Mouse (Mus musculus): ENCODE measurements around the gene Sema4f.

Sema4f gene

GRCm38 (mm10) chr6:82939167-82939912, at the start of gene Sema4f:
Gene Sema4f (minus strand): TSS chr6:82939769.
- peak; percentile 73 to 81 for DNase-seq

DNA sequence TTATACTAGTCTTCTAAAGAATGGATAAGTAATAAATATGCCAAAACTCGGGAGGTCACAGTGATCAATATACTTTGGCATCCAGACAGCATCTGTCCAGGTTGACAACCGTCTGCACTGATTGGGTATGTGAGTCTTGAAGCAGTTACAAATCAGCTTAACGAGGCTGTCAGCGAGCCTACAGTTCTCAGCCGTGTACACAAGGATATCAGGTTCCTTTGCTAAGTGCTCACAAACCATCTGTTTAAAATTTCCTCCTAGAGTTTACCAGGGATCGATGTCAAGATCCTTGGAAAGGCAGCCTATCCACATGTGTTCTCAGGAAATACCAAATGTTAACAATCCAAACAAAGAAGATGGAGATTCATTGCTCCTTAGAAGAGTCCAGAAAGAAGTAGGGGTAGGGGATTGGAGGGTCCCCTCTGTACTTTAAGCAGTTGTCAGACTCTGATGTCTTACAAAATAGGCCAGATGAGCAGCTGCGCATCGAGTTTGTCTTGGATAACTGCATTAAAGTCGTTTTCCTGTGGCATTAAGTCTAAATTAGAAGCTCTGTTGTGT, 47.9 kb upstream of the Sema4f start:
- no peak for DNase-seq

- peak; percentile 52 to 70 for DNase-seq
Measured at GRCm38 (mm10) chr6:82971031-82971430, 31.5 kb upstream of the Sema4f start.

GRCm38 (mm10) chr6:82969249-82970084, 29.9 kb upstream of the Sema4f start:
- no peak for DNase-seq

DNA sequence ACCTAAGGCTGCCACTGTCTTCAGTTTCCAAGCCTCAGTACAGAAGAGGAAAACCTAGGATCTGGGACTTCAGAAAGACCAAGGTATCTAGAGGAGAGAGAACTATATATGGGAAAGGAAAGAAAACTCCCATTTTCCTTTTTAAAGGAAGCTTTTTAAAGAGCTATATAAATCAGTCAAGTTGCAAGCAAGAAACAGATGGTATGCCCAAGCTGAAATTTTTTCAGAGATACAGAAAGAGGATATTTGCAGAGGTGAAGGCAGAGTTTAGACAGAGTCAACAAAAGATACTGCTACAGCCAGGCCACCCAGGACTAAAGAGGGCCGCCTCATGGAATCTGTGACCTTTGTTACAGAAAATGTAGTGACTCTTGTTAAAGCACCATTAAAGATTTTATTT, 22.1 kb upstream of the Sema4f start:
- DNase-seq: no peak

DNA sequence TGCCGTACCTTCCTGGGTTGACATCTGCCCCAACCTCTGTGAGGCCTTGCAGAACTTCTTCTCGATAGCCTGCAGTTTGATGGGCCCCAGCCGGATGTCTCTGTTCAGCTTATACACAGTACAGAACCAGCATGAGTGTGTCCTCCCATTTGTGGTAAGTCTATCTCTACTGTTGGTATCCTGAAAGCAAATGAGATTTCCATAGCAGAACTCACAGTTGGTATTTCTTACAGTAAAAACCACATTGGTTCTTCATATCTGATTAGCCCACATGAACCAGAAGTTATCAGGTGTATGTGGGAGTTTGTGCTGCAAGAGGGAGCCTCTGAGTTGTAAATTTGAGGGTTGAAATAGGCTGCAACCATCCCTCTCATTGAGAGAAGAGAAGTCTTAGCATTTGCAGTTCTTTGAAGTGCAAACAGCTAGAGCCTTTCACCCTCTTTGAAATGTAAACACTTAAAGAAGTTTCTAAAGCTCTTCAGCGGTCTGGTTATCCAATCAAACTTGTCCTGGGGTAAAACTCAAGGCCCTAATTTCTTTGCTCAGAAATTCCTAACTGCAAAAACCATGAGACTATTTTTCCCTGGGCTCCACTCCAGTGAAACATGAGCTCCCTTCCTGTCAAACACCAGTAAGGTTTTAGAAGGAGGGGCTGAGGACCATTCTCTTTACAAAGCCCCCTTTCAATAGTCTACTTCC, 17.1 kb upstream of the Sema4f start:
- no peak for DNase-seq

DNA sequence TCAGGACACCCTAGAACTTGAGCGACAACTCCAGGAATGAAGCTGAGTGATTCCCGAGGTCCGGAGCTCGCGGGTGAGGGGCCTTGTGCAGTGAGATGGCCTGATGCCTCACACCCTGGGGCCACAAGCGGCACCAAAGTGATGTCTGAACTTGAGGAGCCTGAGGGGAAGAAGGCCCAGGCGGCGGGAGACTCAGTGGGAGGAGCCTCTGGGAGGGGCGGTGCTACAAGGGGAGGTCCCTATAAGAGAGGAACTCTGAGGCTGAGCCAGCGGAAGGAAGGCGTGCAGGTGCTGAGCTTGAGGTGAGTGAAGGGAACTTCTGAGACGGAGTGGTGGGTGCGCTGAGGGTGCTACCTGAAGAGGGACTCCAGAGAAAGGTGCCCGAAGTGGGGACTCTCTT, 7.1 kb upstream of the Sema4f start, which contains the start of gene M1ap:
M1ap (plus strand) TSS at position 252 of the 400 bp plus-strand sequence.
- no peak for DNase-seq

- DNase-seq: peak; percentile 29 to 34
Measured at GRCm38 (mm10) chr6:82945750-82946149, 6.2 kb upstream of the Sema4f start.

GRCm38 (mm10) chr6:82940765-82941164, 1.2 kb upstream of the Sema4f start:
- DNase-seq: no peak

- no peak for DNase-seq
Measured at GRCm38 (mm10) chr6:82934616-82935230, 4.8 kb downstream of the Sema4f start.

DNA sequence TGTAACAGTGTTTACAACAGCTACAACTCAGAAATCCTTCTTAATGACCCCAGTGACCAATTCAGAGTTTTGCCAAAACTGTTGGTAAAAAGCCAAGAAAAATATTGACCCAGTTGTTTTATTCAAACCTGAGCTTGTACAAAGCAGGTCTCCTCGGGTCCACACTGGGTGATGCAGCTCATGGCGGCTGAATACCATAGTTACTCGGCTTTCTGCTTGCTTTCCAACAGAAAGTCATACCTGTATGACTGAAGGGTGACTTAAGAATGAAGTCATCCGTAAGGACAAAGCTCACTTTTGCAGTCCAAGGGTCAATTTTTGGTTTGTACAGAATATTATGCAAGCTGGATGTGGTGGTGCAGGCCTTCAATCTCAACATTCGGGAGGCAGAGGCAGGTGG, 12.0 kb downstream of the Sema4f start:
- DNase-seq: no peak

DNA sequence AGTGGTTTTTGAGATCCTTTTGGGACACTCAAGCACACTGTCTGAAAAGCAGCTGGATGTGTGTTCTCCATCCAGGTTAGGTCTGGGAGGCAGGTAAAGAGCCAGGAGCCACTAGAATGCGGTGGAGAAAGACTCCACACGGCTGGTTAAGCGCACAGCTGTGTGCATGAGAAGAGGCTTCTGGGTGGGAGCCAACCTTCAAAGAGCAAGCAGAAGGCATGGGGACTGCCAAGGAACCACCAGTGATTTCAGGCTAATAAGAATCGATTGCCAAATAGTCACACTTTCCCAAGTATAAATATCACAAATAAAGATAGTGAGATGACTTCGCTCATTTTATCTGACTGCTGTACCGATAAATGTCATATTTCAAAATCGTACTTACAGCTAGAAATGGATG, 13.0 kb downstream of the Sema4f start:
- no peak for DNase-seq

- no peak for DNase-seq
Measured at GRCm38 (mm10) chr6:82926106-82926505, 13.5 kb downstream of the Sema4f start.

- DNase-seq: no peak
Measured at GRCm38 (mm10) chr6:82925005-82925404, 14.6 kb downstream of the Sema4f start.

- DNase-seq: no peak
Measured at GRCm38 (mm10) chr6:82921426-82922224, 17.9 kb downstream of the Sema4f start.

GRCm38 (mm10) chr6:82919520-82919919, 20.0 kb downstream of the Sema4f start:
- no peak for DNase-seq

DNA sequence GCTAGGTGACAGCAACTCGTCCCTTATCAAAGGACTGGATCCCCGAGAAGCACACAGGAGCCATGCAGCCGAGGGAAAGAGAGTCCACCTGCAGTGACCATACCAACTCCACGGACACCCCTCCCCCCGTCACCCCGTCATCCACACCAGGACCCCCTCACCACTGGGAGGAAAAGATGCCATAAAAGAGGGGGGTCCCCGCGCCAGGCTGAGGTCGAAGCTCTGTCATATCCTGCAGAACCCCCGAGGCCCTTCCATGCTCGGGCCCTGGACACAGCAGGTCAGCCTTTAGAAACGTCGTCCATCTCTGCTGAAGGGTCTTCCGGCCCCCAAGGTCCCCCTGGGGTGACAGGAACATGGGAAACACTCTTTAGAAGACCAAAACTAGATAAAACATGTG, 21.2 kb downstream of the Sema4f start:
- no peak for DNase-seq

DNA sequence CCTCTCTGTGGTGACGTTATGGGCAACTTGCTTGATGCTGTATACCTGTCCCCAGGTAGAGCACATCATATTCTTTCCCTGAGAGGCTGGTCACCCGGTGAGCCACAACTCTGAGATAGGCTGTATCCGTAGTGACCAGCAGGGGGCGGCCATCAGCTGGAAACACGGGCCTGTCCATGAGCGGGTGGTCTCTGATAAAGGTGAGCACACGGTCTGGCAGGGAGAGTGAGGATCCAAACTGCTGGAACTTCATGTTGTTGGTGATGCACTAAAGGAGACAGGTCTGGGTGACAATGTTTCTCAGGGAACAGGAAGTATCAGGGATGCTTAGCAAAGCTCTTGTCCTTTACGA, 21.8 kb downstream of the Sema4f start:
- DNase-seq: peak; percentile 79 to 82

DNA sequence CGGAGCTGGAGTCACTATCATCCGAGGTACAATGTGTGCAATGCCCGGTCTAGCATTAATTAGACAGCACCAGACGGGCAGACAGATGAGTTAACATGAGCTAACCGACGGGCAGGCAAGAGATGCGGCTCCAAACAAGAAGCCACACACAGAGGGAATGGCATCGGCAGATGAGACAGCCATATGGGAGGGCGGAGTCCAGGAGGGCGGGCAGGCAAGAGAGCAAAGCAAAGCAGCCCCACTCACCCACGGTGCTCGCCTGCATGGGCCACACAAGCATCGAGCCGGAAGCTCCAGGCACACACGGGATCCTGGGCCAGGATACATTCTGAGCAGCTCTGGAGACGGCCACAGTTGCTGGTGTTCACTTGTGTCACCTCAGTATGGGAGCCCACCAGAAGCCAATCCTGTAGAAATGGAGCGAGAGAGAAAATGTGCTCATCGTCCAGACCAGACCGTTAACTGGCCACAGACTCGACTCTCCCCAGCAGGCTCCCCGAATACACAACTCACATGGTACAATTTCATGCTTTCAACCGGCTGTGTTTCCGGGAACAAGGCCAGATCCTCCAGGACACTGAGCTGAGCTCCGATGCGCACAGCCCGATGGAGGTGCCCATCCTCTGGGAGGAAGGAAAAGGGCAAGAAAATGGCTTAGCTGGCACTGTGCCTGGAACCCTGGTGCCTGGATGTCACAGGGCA, 22.3 kb downstream of the Sema4f start:
- no peak for DNase-seq

DNA sequence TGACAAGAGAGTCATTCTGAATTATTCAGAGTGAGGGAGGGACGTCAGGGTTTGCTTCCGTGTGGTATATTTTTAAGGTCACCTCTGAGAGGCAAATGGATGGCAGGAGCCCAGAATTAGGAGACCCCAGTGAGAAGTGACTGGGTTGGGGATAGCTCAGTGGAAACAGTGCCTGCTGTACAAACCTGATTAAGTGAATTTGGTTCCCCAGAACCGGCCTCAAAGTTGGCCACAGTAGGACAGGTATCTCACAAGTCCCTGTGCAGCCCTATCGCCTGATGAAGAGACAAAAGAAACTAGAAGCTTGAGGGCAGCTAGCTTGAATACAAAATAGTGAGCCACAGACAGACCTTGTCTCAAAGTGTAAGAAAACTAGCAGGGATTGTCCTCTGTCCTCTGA, 23.1 kb downstream of the Sema4f start:
- no peak for DNase-seq

GRCm38 (mm10) chr6:82915889-82916288, 23.7 kb downstream of the Sema4f start:
- peak; percentile 74 to 78 for DNase-seq

Data from kidney, postnatal 4 days (tissue).